Mouse (Mus musculus): ENCODE measurements around the gene Barhl1.
A peak's percentile ranks its signal among the peaks of the same experiment; 100 is the strongest.

Barhl1 gene

DNA sequence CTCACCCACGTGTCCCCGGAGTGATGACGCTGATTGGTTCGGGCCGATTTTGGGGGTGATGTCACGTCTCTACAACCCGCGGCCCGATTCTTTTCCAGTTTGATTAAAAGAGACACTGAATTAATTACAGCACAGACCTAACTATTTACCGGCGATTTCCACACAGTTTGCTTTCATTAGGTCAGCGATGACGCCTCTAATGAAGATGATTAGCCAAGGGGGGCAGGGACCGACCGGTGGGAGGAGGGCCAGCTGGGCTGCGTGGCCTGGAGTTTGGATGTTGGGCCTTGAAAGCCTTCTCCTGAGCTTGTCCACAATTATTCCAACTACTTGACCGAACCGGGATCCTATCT lies at the start of gene Barhl1:
TSS of gene Barhl1 (minus strand) at position 156 of the 353 bp plus-strand sequence.
- DNase-seq (ENCODE audit: low spot score) = no peak

DNA sequence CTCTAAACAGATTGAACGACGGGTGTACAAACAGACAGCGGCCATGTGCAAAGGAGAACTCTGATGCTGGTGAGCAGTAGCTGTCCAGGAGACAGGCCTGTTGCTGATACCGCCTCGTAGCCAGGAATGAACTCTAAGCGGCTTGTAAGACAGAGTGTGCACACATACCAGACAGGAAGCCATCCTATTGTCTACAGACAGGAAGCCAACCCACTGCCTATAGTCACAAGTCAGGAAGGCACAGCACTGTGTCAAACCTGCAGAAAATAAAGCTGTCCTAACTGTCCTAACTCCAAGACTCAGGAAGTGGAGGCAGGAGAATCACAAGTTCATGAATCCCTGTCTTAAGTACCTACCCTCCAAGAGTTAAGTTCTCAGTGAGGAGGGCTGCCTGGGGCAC lies 47.1 kb upstream of the Barhl1 start:
- no peak for DNase-seq (ENCODE audit: low spot score)

DNA sequence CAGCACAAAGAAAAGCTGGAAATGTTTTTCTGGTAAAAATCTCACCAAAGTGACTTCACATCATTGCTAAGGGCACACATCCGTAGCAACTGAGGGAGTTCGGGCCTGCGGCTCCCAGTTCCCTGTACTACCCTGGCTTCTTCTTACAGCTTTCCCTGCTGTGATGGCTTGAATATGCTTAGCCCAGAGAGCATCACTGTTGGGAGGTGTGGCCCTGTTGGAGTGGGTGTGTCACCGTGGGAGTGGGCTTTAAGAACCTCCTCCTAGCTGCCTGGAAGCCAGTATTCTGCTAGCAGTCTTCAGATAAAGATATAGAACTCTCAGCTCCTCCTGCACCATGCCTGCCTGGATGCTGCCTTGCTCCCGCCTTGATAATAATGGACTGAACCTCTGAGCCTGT lies 45.2 kb upstream of the Barhl1 start:
- DNase-seq (ENCODE audit: low spot score) = no peak

DNA sequence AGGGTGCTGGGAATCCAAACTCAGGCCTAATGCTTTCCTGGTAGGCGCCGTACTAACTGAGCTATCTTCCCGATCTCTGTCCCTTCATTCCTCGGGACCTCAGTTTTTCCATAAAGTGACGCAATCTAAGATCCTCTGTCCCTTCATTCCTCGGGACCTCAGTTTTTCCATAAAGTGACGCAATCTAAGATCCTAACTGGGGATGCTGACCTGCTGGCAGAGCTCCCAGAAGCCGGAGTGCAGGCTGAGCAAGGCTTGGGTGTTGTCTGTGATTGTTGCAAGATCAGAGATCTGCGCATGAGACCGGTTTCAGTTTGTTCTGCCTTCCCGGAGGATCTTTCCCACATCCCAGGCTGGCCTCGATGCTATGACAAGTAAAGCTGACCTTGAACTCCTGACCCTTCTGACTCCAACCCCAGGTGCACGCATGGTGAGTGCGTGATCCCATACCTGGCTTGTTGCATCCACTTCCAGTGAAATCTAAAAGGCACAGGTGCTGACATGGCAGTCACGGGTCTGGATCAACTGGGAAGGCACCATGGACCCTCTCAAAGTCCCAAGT lies 44.6 kb upstream of the Barhl1 start:
- no peak for DNase-seq (ENCODE audit: low spot score)

DNA sequence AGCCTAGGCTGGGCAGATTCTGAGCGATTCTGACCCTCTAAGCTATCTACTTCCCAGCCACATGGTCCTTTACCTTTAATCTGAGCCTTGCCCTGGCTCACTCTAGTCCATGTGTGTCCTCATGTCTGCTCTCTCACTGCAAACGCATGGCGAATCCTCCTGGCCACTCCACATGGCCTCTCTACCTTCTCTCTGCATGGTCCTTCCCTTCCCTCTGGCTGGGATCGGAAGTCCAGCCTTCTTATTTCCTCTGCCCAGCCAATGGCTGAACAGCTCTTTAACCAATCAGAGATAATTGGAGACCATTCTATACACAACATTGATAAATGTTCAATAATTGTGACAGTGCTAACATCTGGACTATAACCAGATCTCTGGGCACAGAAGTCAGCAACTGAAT lies 40.4 kb upstream of the Barhl1 start:
- no peak for DNase-seq (ENCODE audit: low spot score)

DNA sequence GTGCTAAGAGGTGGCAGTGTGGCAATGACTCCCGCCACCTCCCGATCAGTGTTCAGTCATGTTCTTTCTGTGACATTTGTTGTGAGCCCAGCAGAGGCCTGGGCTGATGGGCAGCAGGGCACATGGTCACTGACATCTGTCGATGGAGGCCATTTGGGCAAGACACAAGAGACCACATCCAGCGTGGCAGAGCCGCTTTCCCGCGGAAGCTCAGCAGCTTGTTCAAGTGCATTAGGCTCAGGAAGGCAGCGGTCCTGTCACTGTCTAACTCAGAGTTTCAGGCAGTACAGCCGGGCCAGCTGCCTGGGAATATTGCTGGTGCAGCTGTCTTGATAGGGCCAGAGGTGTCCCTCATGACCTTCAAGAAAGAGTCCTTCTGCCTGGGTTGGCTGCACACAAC lies 38.1 kb upstream of the Barhl1 start:
- no peak for DNase-seq (ENCODE audit: low spot score)

DNA sequence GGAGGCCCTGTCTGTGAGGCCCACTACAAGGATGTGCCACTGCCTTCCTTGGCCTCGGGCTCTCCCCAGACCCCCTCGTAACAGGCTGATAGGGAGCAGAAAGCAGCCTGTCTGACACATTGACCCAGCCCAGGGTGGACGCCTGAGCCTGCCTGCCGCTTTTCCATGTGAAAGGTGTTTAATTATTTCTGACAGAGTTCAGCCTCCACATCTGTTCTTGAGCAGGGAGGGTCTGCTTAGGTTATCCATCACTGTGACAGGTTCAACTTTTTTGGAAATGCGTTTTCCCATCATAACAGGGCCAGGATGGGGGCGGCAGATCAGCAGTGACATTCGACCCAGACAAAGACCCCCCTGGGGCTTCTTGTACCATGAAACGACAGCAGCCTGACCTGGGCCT lies 36.5 kb upstream of the Barhl1 start:
- DNase-seq (ENCODE audit: low spot score) = no peak

DNA sequence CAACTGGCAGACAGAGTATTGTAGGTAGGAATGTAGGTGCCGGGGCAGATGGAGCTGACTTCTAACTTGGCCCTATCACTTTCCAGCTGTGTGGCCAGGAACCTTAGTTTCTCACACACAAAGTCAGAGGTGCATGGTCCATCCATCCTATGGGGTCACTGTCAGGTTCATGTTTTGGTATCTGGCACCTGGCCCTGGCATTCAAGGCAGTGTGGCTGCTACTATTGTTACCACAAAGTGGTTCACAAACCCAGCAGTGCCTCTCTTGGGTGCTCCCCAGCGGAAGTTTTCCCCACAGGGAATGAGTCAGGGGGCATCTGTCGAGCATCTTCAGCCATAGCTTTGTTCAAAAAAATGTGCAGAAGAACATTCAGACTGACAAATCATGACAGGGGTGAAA lies 29.8 kb upstream of the Barhl1 start:
- no peak for DNase-seq (ENCODE audit: low spot score)

DNA sequence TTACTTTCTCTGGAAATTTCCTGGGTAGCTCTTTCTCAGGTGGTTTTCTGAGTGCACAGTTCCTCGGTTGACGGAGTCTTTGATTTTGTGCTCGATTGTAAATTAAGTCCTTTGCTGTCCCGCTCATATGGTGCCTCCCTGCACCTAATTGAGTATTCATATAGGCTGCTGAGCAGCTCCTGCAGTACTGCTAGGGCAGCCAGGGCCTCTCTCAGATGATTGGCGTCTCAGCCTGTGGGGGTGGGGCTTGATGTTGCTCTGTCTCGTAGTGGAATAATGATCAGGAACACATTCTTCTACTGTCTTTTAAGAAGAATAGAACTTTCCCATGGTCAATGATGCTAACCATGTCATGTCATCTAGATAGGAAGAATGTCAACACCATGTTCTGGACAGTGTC lies 28.9 kb upstream of the Barhl1 start:
- DNase-seq (ENCODE audit: low spot score) = no peak

DNA sequence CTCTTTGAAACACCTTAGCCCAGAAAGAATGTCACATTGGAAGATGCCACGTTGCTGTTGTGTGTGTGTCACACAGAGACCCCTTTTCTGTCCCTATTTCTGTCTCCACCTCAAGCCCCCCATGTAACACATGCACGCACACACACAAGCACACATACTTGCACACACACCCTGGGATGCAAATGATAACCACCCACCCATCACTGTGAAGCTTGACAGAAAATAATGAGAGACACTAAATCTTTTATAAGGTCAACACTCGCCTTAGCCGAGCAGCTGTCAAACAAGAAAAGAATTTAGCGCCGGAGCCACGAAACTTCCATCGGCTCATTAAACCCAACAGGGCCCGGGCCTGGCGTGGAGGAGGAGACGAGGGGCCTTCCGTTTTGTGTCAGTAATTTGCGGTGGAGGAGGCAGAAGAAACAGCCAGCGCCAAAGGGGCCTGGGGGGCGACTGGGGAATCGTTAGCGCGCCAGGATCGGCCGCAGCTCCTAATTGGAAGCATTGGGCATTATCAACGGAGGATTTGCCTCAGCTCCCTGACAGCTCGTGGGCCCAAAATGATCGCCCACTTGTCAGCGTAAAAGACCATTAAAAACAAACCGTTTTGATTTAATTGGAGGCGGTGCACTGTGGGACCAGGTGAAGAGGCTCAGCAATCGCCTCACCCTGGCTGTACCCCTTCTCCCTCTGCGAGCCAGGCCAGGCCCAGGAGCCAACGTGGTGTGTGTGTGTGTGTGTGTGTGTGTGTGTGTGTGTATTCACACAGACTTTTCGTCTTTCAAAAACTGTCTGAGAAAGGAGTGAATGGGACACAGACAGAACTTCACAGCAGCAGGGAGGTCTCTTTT lies 27.4 kb upstream of the Barhl1 start:
- DNase-seq (ENCODE audit: low spot score) = no peak

DNA sequence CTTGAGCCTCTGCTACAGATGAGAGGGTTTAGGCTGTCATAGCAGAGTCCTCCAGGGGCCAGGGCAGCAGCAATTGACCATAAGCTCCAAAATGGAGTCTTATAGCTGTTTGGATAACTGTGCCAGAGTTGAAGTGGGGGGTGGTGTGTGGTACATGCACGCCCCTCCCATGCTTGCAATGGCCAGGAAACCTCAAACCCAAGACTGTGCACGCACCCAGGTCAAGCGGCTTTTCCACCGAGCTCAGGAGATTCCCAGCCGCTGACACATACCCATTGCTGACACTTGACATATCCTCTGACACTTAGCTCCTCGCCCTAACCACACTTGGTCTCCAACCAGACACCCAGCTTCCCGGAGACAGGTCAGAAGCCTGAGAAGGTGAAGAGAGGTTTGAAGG lies 22.5 kb upstream of the Barhl1 start:
- DNase-seq (ENCODE audit: low spot score) = no peak

DNA sequence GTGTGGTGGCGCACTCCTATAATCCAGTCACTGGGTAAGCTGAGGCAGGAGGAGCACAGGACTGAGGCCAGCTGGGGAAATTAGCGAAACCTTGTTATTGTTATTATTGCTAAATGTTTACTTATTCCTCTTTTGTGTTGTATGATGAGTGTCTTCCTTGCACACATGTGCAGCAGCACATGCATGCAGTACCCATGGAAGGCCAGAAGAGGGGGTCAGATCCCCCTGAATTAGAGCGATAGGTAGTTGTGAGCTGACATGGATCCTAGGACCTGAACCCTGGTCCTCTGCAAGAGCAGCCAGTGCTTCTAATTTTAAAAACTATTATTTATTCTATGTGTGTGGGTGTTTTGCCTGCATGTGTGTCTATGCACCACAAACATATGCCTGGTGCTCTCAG lies 14.1 kb upstream of the Barhl1 start:
- DNase-seq (ENCODE audit: low spot score) = no peak

DNA sequence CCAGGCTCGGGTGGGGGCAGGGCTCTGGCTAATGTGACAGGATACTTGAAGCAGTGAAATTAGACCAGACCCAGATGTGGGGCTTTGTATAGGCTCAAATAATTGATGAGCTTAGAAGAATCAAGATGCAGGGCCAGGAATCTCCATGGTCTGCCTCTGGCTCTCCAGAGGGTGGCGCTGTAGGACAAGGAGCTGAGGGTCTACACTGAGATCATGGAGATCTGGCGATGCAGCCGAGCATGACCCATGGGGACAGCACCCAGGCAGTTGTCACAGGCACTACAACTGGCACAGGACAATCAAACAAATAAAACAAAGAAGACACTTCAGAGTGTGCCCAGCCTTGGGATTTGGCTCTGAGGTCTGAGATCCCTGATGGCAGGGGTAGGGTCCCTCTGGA lies 7.4 kb upstream of the Barhl1 start:
- peak; percentile 18 for DNase-seq (ENCODE audit: low spot score)

DNA sequence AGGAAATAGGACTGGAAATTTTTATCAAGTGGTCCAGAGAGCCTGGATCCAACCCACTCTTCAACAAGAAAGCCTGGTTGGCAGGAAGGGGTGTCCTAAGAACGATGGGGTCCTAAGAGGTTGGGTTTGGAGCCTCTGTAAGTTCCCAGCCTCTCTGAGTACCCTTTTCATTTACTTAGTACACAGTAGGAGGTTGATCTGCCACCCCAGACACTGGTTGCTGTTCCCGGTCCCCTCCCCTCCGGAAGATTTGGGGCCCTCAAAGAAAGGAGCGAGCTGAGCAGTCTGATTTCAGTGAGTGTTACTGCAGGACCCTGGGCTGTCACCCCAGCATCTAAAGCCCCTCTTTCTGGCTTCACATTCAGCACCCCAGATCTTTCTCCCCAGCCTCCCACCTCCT lies 2.5 kb upstream of the Barhl1 start:
- DNase-seq (ENCODE audit: low spot score) = no peak

DNA sequence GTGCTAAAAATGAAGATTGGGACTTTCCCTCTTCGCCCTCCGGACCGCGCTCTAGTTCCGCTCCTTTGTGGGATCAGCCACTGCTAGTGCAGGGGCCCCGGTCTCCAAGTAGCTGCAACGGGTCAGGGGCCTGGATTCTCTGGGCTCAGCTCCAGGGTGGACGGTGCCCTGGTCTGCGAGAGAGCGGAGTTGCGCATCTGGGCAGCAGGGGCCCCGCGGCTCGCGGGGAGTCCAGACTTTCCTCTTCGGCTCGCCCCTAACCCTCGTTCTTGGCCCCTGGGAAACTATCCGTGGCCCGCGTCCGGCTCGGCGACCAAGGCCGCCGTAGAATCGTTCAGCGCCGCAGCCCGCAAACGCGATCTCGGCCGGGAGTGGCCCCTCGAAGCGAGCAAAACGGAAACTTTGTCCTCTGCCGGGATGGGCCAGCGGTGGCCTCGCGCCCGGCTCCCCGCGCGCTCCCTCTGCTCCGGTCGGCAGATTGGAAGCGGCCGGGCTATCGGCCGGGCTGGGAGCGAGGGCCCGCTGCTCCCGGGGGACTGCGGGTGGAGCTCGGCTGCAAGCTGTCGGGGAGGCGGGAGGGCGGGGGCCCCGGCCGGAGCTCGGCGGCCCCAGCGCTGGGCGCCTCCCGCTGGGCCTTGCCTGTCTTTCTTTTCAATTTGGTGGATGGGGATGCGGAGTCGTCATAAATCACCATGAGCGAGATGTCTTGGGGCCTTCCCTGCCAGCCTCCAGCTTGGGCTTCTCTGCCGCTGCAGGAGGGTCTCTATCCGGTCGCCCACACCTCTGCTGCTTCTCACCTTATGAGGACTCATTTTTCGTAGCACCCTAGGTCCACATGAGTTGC lies 1.3 kb upstream of the Barhl1 start:
- no peak for DNase-seq (ENCODE audit: low spot score)

DNA sequence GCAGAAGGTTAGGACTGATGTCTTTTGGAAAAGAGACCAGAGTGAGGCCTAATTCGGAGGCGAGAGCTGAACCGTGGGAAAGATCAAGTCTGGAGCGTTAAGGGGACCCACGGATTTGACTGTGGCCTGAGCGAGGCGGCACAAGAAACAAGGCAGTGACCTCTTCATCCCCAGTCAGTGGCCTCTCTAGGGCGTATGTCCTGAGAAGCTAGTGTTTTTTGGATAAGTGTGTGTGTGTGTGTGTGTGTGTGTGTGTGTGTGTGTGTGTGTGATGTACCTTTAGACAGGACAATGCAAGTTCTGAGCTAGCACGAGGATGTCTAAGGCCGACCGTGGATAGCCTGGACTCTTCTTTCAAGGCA lies 669 bp upstream of the Barhl1 start:
- no peak for DNase-seq (ENCODE audit: low spot score)

DNA sequence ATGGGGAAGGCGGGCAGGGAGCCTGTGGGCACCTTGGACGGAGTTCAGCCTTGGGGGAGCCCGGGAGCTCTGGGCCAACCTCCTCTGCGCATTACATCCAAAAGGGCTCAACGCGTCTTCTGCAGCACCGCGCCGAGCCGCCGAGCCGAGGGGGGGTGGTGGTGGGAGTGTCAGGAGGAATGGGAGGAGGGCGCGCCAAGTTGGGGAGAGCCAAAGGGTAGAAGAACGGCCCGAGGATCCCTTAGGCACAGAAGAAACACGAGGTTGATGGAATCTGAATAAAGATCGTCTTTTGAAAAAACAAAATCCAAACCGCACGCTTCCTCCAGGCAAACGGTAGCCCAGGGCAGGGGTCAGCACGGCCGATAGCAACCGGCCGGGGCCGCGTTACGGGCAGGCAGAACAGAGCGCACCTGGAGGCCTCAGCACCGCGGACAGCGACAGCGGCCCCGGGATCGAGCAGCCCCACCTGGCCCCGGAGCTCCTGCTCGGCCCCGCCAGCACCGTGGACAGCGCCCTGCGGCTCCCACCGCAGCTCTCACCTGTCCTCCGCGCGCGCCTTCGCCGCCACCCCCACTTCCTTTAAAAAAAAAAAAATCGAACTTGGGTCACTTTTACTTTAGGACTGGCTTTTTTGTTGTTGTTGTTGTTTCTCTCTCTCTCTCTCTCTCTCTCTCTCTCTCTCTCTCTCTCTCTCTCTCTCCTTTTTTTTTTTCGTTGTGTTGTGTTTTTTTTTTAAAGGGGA lies 528 bp downstream of the Barhl1 start:
- DNase-seq (ENCODE audit: low spot score) = peak; percentile 44

DNA sequence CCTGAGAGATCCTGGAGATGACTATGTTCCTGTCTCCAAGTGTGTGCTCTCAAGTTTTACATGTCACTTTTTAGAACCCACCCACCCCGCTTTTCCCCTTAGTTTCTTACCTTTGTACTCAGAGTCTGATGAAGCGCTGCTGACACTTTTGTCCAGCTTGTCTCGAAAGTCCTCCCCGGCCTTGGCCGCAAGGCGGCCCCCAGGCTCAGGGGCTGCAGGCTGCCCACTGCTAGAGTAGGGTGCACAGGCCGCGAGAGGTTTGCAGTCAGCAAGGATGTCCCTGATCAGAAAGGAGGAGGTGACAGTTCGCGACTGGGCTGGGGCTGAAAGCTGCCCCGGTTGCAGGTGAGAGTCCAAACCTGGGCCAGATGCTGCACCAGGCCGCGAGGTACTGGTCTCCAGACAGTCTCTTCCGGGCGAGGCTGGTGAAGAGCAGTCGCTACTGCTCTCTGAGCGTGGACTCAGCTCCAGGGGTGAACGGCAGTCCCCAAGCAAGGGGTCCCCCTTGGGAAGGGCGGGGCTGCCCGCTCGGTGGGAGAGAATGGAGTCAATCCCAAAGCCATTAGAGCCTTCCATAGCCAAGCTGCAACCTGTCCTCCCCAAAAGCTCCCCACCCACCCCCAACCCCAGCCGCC lies 1.2 kb downstream of the Barhl1 start:
- no peak for DNase-seq (ENCODE audit: low spot score)

DNA sequence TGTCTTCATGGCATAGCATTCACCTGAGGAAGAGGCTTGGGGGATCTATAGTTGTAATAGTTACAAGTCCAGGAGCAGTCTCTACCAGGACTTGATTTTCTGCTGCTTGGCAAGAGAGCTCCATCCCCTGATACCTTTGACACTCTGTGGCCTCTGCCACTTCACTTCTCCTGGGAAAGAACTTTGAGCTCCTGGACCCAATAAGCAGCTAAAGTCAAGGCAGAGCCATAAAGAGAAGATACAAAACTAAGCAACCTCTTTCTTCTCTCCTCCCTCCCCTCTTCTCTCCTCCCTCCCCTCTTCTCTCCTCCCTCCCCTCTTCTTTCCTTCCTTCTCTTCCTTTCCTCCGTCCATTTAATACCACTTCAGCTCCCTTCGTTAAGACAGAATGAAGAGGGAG lies 2.3 kb downstream of the Barhl1 start:
- DNase-seq (ENCODE audit: low spot score) = no peak

DNA sequence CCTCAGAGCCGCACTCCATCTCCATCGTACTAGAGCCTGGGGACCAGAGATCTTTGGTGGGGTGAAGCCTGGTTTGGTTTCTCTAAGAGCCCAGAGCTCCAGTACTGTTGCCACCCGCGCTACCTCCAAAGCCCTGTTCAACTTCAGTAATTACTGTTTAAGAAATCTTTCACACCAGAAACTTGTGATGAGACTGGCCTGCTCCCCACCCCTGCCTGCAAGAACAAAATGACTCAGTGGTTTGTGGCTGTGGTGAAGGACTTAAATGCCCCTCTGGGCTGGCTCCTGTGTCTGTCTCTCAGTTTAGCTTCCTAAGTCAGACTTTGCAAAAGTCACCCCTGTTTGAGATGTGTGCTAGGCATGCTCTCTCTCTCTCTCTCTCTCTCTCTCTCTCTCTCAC lies 3.5 kb downstream of the Barhl1 start:
- no peak for DNase-seq (ENCODE audit: low spot score)

DNA sequence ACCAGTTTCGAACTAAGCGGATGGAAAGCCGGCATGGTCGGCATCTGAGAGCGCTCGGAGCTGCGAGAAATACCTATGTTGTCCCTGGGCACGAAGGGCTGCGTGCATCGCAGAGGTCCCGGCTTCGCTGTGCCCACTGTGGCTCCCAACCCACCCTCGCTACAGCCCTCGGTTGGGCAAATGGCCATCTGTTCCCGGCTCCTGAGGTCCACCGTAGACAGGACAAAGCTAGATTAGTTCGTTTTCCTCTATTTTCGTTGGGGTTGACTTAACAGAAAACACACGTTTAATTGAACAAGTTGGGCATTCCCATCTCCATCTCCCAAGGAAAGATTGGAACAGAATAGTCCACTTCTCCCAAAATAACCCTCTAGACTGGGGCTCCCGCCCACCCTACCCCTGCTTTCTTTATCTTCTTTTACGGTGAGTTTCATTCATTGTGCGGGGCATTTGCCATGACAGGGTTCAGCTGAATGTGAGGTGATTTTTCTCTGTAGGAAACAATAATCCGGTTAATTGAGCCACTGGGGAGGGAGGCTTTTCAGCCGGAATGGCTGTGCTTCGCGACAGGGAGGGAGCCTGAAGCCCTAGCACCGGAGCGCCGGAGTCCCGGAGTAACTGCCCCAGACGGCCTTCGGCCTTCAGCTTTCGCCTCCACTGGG lies 4.3 kb downstream of the Barhl1 start:
- DNase-seq (ENCODE audit: low spot score) = no peak
